Mouse (Mus musculus): ENCODE measurements around the gene Zfp948. TPM values are rescaled to one million over a fixed set of nuclear protein-coding genes. Genes with fewer than 3 reads are reported as not detected.
A peak's percentile ranks its signal among the peaks of the same experiment; 100 is the strongest.

Zfp948 gene
- total and polyA plus RNA-seq, 3 experiments: 0.72 to 1.6 (median 0.74) TPM

GRCm38 (mm10) chr17:21536096-21536495, 30.7 kb upstream of the Zfp948 start:
- peak; percentile 33 for DNase-seq (ENCODE audit: extremely low read depth)
- peaks cover 4 to 29% of the 10 kb centered on the region in 2 experiments; a peak in 3 of 4 replicates for H3K4me1 ChIP-seq (ENCODE audit: control insufficient read depth in 1 of 2, insufficient read depth in 2 of 2)
- peaks cover 13% of the 10 kb centered on the region for H3K79me2 ChIP-seq (replicated peaks; ENCODE audit: control insufficient read depth, extremely low read depth, insufficient read depth, poor library complexity, severe bottlenecking)
- peak overlapping the region; percentile 71 for H3K4me2 ChIP-seq (ENCODE audit: insufficient read depth, low read depth, poor library complexity, severe bottlenecking)
- no peaks in the 10 kb centered on the region for H3K27me3 ChIP-seq (replicated peaks)
- peak overlapping the region; percentile 73 to 97 (median 79) for H3K4me3 ChIP-seq (replicated peaks in 1 of 3; ENCODE audit: low read depth in 2 of 3, low read length in 2 of 3, poor library complexity in 1 of 3)
- peak overlapping the region; percentile 95; the same call in 1 of the 2 replicates for H3K27ac ChIP-seq (ENCODE audit: insufficient read depth, low read depth)
- in situ Hi-C loops (cut with MboI; ENCODE audit: low pct_ligation_motif_present, low pct_unique_long_range_greater_than_20kb, low sequenced_read_pairs): no loop called here
- peak; percentile 66; the same call in 1 of the 2 replicates for TF ChIP-seq MYC (IDR thresholded peaks at IDR 0.05; ENCODE audit: low read depth, low read length)
- TF ChIP-seq BHLHE40 (IDR thresholded peaks at IDR 0.05; ENCODE audit: low read depth, low read length): peak; percentile 66; the same call in 1 of the 2 replicates
- TF ChIP-seq NRF1 (IDR thresholded peaks at IDR 0.05; ENCODE audit: low read depth, low read length): no peak
- peak; percentile 38; the same call in 1 of the 2 replicates for TF ChIP-seq ELF1 (IDR thresholded peaks at IDR 0.05; ENCODE audit: low read depth, low read length)
- TF ChIP-seq TBP (conservative IDR thresholded peaks at IDR 0.05; ENCODE audit: low read depth, low read length): 0 out of 2 replicates have a peak, but pooled peaks have one; percentile 20
- no peak for TF ChIP-seq UBTF (IDR thresholded peaks at IDR 0.05; ENCODE audit: low read depth, low read length)
- TF ChIP-seq CHD2 (IDR thresholded peaks at IDR 0.05; ENCODE audit: low read length): no peak
- H3K36me3 ChIP-seq (replicated peaks in 1 of 2; ENCODE audit: control insufficient read depth in 1 of 2, insufficient read depth in 1 of 2, low read length in 1 of 2): peaks cover 3 to 21% of the 10 kb centered on the region in 2 experiments
- dilution Hi-C loops (cut with MboI; ENCODE audit: extremely low pct_ligation_motif_present, extremely low pct_unique_long_range_greater_than_20kb, low sequenced_read_pairs): no loop called here
- no peaks in the 10 kb centered on the region for H3K9me3 ChIP-seq (replicated peaks; ENCODE audit: low read length)
- H3K9ac ChIP-seq (ENCODE audit: insufficient read depth, low read depth): peak overlapping the region; percentile 83

- H3K4me3 ChIP-seq (replicated peaks in 1 of 3; ENCODE audit: low read depth in 2 of 3, low read length in 2 of 3, poor library complexity in 1 of 3): peak overlapping the region; percentile 39 to 79 (median 73)
- H3K36me3 ChIP-seq (replicated peaks in 1 of 2; ENCODE audit: control insufficient read depth in 1 of 2, insufficient read depth in 1 of 2, low read length in 1 of 2): peaks cover 3 to 24% of the 10 kb centered on the region in 2 experiments
- H3K9me3 ChIP-seq (replicated peaks; ENCODE audit: low read length): no peaks in the 10 kb centered on the region
- H3K27me3 ChIP-seq (replicated peaks): no peaks in the 10 kb centered on the region
- H3K9ac ChIP-seq (ENCODE audit: insufficient read depth, low read depth): peak overlapping the region; percentile 83; the same call in 1 of the 2 replicates
- H3K79me2 ChIP-seq (replicated peaks; ENCODE audit: control insufficient read depth, extremely low read depth, insufficient read depth, poor library complexity, severe bottlenecking): peaks cover 15% of the 10 kb centered on the region
- TF ChIP-seq USF2 (conservative IDR thresholded peaks at IDR 0.05; ENCODE audit: low read depth, low read length) (no peak), ZC3H11A (IDR thresholded peaks at IDR 0.05; ENCODE audit: low read depth, low read length) (no peak), TBP (conservative IDR thresholded peaks at IDR 0.05; ENCODE audit: low read depth, low read length) (0 out of 2 replicates have a peak, but pooled peaks have one; percentile 13)
- H3K27ac ChIP-seq (ENCODE audit: insufficient read depth, low read depth): 0 out of 2 replicates have a peak overlapping the region, but pooled peaks have one; percentile 24
- dilution Hi-C loops (cut with MboI; ENCODE audit: extremely low pct_ligation_motif_present, extremely low pct_unique_long_range_greater_than_20kb, low sequenced_read_pairs) (no loop called here), in situ Hi-C loops (cut with MboI; ENCODE audit: low pct_ligation_motif_present, low pct_unique_long_range_greater_than_20kb, low sequenced_read_pairs) (no loop called here)
- DNase-seq (ENCODE audit: extremely low read depth): peak; percentile 35
- peak overlapping the region; percentile 85 for H3K4me2 ChIP-seq (ENCODE audit: insufficient read depth, low read depth, poor library complexity, severe bottlenecking)
- H3K4me1 ChIP-seq (ENCODE audit: control insufficient read depth in 1 of 2, insufficient read depth in 2 of 2): peaks cover 4 to 29% of the 10 kb centered on the region in 2 experiments; a peak in 3 of 4 replicates
Measured at GRCm38 (mm10) chr17:21536676-21537075, 30.1 kb upstream of the Zfp948 start.

DNA sequence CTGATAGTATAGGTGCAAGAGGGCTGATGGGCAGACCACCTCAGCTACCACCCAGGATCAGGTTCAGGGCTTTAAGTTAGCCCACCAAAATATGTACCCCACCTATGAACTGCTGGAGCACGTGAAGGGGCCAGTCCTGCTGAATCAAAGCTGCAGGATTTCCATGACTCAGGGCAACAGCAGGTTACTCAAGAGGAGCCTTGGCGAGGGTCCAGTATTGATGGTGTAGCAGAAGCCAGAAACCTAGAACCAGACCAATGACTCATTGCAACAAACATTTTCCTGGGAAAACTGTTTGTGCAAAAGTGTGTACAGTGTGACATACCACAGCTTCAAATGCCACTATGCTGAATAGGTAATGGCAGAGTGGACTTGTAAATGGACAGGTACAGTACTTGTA, 9.0 kb upstream of the Zfp948 start:
- Histone ChIP-seq H3K79me2 (replicated peaks; ENCODE audit: control insufficient read depth, extremely low read depth, insufficient read depth, poor library complexity, severe bottlenecking) (no peaks in the 10 kb centered on the region), H3K9me3 (replicated peaks; ENCODE audit: low read length) (no peaks in the 10 kb centered on the region), H3K9ac (ENCODE audit: insufficient read depth, low read depth) (no peak overlapping the region), H3K27me3 (replicated peaks) (no peaks in the 10 kb centered on the region), H3K4me2 (ENCODE audit: insufficient read depth, low read depth, poor library complexity, severe bottlenecking) (no peak overlapping the region), H3K4me1 (ENCODE audit: control insufficient read depth in 1 of 2, insufficient read depth in 2 of 2) (no peaks in the 10 kb centered on the region), H3K4me3 (replicated peaks in 1 of 3; ENCODE audit: low read depth in 2 of 3, low read length in 2 of 3, poor library complexity in 1 of 3) (no peak overlapping the region), H3K36me3 (replicated peaks in 1 of 2; ENCODE audit: control insufficient read depth in 1 of 2, insufficient read depth in 1 of 2, low read length in 1 of 2) (peaks cover 25 to 67% of the 10 kb centered on the region in 2 experiments), H3K27ac (ENCODE audit: insufficient read depth, low read depth) (no peak overlapping the region)
- in situ Hi-C loops (cut with MboI; ENCODE audit: low pct_ligation_motif_present, low pct_unique_long_range_greater_than_20kb, low sequenced_read_pairs) (no loop called here), dilution Hi-C loops (cut with MboI; ENCODE audit: extremely low pct_ligation_motif_present, extremely low pct_unique_long_range_greater_than_20kb, low sequenced_read_pairs) (no loop called here)
- TF ChIP-seq MYC (IDR thresholded peaks at IDR 0.05; ENCODE audit: low read depth, low read length): no peak
- TF ChIP-seq SMC3 (IDR thresholded peaks at IDR 0.05; ENCODE audit: low read depth, low read length): no peak
- TF ChIP-seq TCF12 (IDR thresholded peaks at IDR 0.05; ENCODE audit: low read depth, low read length): no peak
- TF ChIP-seq MAX (IDR thresholded peaks at IDR 0.05; ENCODE audit: low read length): no peak
- no peak for DNase-seq (ENCODE audit: extremely low read depth)
